Mouse (Mus musculus): ENCODE measurements around the gene Ankrd11. TPM values are rescaled to one million over a fixed set of nuclear protein-coding genes. Genes with fewer than 3 reads are reported as not detected.
A peak's percentile ranks its signal among the peaks of the same experiment; 100 is the strongest.

Gene Ankrd11
- polyA plus RNA-seq, 1 experiment from 2014 or later, result 63.3 TPM

- peak overlapping the region; percentile 88 to 94 for H3K27ac ChIP-seq (replicated peaks in 1 of 2; ENCODE audit: control insufficient read depth in 1 of 2, insufficient read depth in 1 of 2, low read depth in 2 of 2, low read length in 2 of 2)
- no peaks in the 10 kb centered on the region for H3K9me3 ChIP-seq (ENCODE audit: control insufficient read depth, low read length)
- H3K9ac ChIP-seq (ENCODE audit: low read length), result peak overlapping the region; percentile 45
- H3K27me3 ChIP-seq (ENCODE audit: control insufficient read depth, insufficient read depth, low read length), result no peaks in the 10 kb centered on the region
- 10% methylated on average over 11 of the region's 11 CpGs for WGBS
- peaks cover 33 to 78% of the 10 kb centered on the region in 2 experiments for H3K4me1 ChIP-seq (ENCODE audit: control insufficient read depth in 2 of 2, insufficient read depth in 2 of 2, low read length in 2 of 2)
- peaks cover 24% of the 10 kb centered on the region for H3K36me3 ChIP-seq (ENCODE audit: control insufficient read depth, insufficient read depth, low read length)
- peak; percentile 82 for ATAC-seq (ENCODE audit: insufficient number of reproducible peaks, insufficient read depth, low FRiP score, low read depth)
- H3K4me2 ChIP-seq (ENCODE audit: low read length), result peak overlapping the region; percentile 56
- H3K4me3 ChIP-seq (ENCODE audit: control insufficient read depth in 1 of 2, insufficient read depth in 1 of 2, low read depth in 1 of 2, low read length in 2 of 2), result no peak overlapping the region
Measured at GRCm38 (mm10) chr8:122917531-122918392, 124.3 kb downstream of the Ankrd11 start.

GRCm38 (mm10) chr8:122916766-122917165, 125.3 kb downstream of the Ankrd11 start:
- no peak for ATAC-seq (ENCODE audit: insufficient number of reproducible peaks, insufficient read depth, low FRiP score, low read depth)
- Histone ChIP-seq H3K4me2 (ENCODE audit: low read length) (peak overlapping the region; percentile 56; the same call in 1 of the 2 replicates), H3K27me3 (ENCODE audit: control insufficient read depth, insufficient read depth, low read length) (no peaks in the 10 kb centered on the region), H3K9me3 (ENCODE audit: control insufficient read depth, low read length) (no peaks in the 10 kb centered on the region), H3K36me3 (ENCODE audit: control insufficient read depth, insufficient read depth, low read length) (peaks cover 26% of the 10 kb centered on the region), H3K27ac (replicated peaks in 1 of 2; ENCODE audit: control insufficient read depth in 1 of 2, insufficient read depth in 1 of 2, low read depth in 2 of 2, low read length in 2 of 2) (peak overlapping the region; percentile 88 to 94), H3K4me1 (ENCODE audit: control insufficient read depth in 2 of 2, insufficient read depth in 2 of 2, low read length in 2 of 2) (peaks cover 31 to 69% of the 10 kb centered on the region in 2 experiments), H3K4me3 (ENCODE audit: control insufficient read depth in 1 of 2, insufficient read depth in 1 of 2, low read depth in 1 of 2, low read length in 2 of 2) (no peak overlapping the region), H3K9ac (ENCODE audit: low read length) (no peak overlapping the region; the same call in 1 of the 2 replicates)
- 33% methylated on average over 3 of the region's 3 CpGs for WGBS

GRCm38 (mm10) chr8:122912871-122913270, 129.2 kb downstream of the Ankrd11 start:
- ATAC-seq (ENCODE audit: insufficient number of reproducible peaks, insufficient read depth, low FRiP score, low read depth), result no peak
- Histone ChIP-seq H3K36me3 (ENCODE audit: control insufficient read depth, insufficient read depth, low read length) (peaks cover 34% of the 10 kb centered on the region), H3K27me3 (ENCODE audit: control insufficient read depth, insufficient read depth, low read length) (no peaks in the 10 kb centered on the region), H3K4me1 (ENCODE audit: control insufficient read depth in 2 of 2, insufficient read depth in 2 of 2, low read length in 2 of 2) (peaks cover 16 to 32% of the 10 kb centered on the region in 2 experiments), H3K4me2 (ENCODE audit: low read length) (no peak overlapping the region), H3K4me3 (ENCODE audit: control insufficient read depth in 1 of 2, insufficient read depth in 1 of 2, low read depth in 1 of 2, low read length in 2 of 2) (no peak overlapping the region), H3K9ac (ENCODE audit: low read length) (no peak overlapping the region), H3K27ac (replicated peaks in 1 of 2; ENCODE audit: control insufficient read depth in 1 of 2, insufficient read depth in 1 of 2, low read depth in 2 of 2, low read length in 2 of 2) (no peak overlapping the region), H3K9me3 (ENCODE audit: control insufficient read depth, low read length) (no peaks in the 10 kb centered on the region)
- WGBS, result 84% methylated on average over 4 of the region's 4 CpGs

GRCm38 (mm10) chr8:122912150-122912549, 129.9 kb downstream of the Ankrd11 start:
- no peaks in the 10 kb centered on the region for H3K9me3 ChIP-seq (ENCODE audit: control insufficient read depth, low read length)
- H3K27me3 ChIP-seq (ENCODE audit: control insufficient read depth, insufficient read depth, low read length), result no peaks in the 10 kb centered on the region
- H3K36me3 ChIP-seq (ENCODE audit: control insufficient read depth, insufficient read depth, low read length), result peaks cover 41% of the 10 kb centered on the region
- no peak overlapping the region for H3K4me2 ChIP-seq (ENCODE audit: low read length)
- no peak overlapping the region for H3K27ac ChIP-seq (replicated peaks in 1 of 2; ENCODE audit: control insufficient read depth in 1 of 2, insufficient read depth in 1 of 2, low read depth in 2 of 2, low read length in 2 of 2)
- peaks cover 11 to 24% of the 10 kb centered on the region in 2 experiments for H3K4me1 ChIP-seq (ENCODE audit: control insufficient read depth in 2 of 2, insufficient read depth in 2 of 2, low read length in 2 of 2)
- H3K9ac ChIP-seq (ENCODE audit: low read length), result no peak overlapping the region
- no peak for ATAC-seq (ENCODE audit: insufficient number of reproducible peaks, insufficient read depth, low FRiP score, low read depth)
- WGBS, result 80% methylated on average over 3 of the region's 3 CpGs
- H3K4me3 ChIP-seq (ENCODE audit: control insufficient read depth in 1 of 2, insufficient read depth in 1 of 2, low read depth in 1 of 2, low read length in 2 of 2), result no peak overlapping the region

DNA sequence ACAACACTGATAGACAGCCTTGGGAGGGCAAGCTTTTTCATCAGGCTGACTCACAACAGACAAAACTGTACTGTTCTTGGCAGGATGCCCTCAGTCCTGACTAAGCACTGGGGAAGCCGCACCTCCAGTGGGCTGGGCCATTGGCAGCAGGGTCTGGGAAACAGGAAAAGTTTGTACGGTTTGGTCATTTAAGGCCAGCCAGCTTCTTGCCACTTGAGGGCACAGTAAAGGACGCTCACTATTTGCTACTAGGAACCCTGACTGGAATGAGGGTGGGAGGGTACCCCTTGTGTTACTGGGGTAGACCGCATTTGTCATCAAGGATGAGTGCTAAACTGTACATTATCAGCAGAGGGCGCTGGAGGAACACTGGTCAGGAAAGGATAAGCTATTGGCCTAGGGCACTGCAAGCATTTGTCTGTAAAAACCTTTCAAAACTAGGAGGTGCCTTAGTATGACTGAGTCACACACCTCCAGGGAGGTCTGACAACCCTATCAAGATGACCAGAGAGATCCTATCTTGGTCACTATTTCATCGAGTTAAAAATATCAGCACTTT, 135.5 kb downstream of the Ankrd11 start:
- 0 out of 4 replicates have a peak overlapping the region, but pooled peaks of 1 of the 2 experiments have one; percentile 15 for H3K4me3 ChIP-seq (ENCODE audit: control insufficient read depth in 1 of 2, insufficient read depth in 1 of 2, low read depth in 1 of 2, low read length in 2 of 2)
- H3K4me1 ChIP-seq (ENCODE audit: control insufficient read depth in 2 of 2, insufficient read depth in 2 of 2, low read length in 2 of 2), result peaks cover 4 to 23% of the 10 kb centered on the region in 2 experiments
- 15% methylated on average over 6 of the region's 6 CpGs for WGBS
- no peak overlapping the region for H3K9ac ChIP-seq (ENCODE audit: low read length)
- peaks cover 18% of the 10 kb centered on the region for H3K36me3 ChIP-seq (ENCODE audit: control insufficient read depth, insufficient read depth, low read length)
- H3K9me3 ChIP-seq (ENCODE audit: control insufficient read depth, low read length), result no peaks in the 10 kb centered on the region
- H3K27me3 ChIP-seq (ENCODE audit: control insufficient read depth, insufficient read depth, low read length), result no peaks in the 10 kb centered on the region
- peak; percentile 84 for ATAC-seq (ENCODE audit: insufficient number of reproducible peaks, insufficient read depth, low FRiP score, low read depth)
- H3K27ac ChIP-seq (replicated peaks in 1 of 2; ENCODE audit: control insufficient read depth in 1 of 2, insufficient read depth in 1 of 2, low read depth in 2 of 2, low read length in 2 of 2), result peak overlapping the region in 1 of 2 experiments; percentile 48; a peak in 1 of 4 replicates
- H3K4me2 ChIP-seq (ENCODE audit: low read length), result peak overlapping the region; percentile 50

DNA sequence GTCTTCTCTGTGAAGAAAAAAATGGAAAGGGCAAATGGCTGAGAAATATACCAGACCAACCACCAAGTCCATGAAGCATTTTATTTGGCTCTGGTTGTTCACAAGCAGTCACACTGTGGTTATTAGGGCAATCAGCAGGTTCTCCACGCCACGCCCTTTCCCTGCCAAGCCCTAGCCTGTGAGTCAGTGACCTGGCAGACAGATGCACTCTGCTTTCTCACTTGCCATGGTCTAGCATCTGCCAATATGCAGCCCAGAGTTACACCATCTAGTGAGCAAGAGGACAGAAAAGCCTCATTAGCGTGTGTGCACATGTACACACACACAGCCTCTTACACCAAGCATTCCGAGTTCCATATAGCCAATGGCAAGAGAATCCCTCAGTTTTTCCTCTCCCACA, 136.7 kb downstream of the Ankrd11 start:
- ATAC-seq (ENCODE audit: insufficient number of reproducible peaks, insufficient read depth, low FRiP score, low read depth), result no peak
- WGBS, result 92% methylated on average over 4 of the region's 4 CpGs

DNA sequence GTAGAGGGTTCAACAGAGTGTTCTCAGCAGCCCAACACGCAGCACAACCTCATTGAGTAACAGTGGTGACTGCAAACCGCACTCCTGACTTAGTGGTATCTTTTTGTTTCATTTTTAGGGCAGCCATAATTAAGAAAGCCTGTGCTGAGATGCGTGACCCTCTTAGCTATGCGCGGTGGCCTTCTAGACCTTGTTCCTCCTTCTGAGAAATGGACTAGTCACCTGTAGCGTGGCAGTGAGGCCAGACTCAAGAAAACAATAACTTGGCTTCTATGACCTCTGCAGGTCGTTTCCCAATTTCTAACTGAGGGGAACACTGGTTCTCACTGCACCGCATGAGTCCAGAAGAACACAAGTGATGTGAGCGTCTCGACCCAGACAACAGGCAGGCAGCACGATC, 137.6 kb downstream of the Ankrd11 start:
- Histone ChIP-seq H3K36me3 (ENCODE audit: control insufficient read depth, insufficient read depth, low read length) (peaks cover 28% of the 10 kb centered on the region), H3K9me3 (ENCODE audit: control insufficient read depth, low read length) (no peaks in the 10 kb centered on the region), H3K4me2 (ENCODE audit: low read length) (no peak overlapping the region), H3K4me1 (ENCODE audit: control insufficient read depth in 2 of 2, insufficient read depth in 2 of 2, low read length in 2 of 2) (peaks cover 6 to 27% of the 10 kb centered on the region in 2 experiments), H3K27me3 (ENCODE audit: control insufficient read depth, insufficient read depth, low read length) (no peaks in the 10 kb centered on the region), H3K9ac (ENCODE audit: low read length) (no peak overlapping the region), H3K27ac (replicated peaks in 1 of 2; ENCODE audit: control insufficient read depth in 1 of 2, insufficient read depth in 1 of 2, low read depth in 2 of 2, low read length in 2 of 2) (no peak overlapping the region), H3K4me3 (ENCODE audit: control insufficient read depth in 1 of 2, insufficient read depth in 1 of 2, low read depth in 1 of 2, low read length in 2 of 2) (no peak overlapping the region)
- no peak for ATAC-seq (ENCODE audit: insufficient number of reproducible peaks, insufficient read depth, low FRiP score, low read depth)
- 93% methylated on average over 11 of the region's 11 CpGs for WGBS

More for the DNA sequence above, 136.7 kb downstream of the Ankrd11 start:
- Histone ChIP-seq H3K36me3 (ENCODE audit: control insufficient read depth, insufficient read depth, low read length) (peaks cover 20% of the 10 kb centered on the region), H3K27me3 (ENCODE audit: control insufficient read depth, insufficient read depth, low read length) (no peaks in the 10 kb centered on the region), H3K9ac (ENCODE audit: low read length) (no peak overlapping the region), H3K4me2 (ENCODE audit: low read length) (no peak overlapping the region), H3K9me3 (ENCODE audit: control insufficient read depth, low read length) (no peaks in the 10 kb centered on the region), H3K4me3 (ENCODE audit: control insufficient read depth in 1 of 2, insufficient read depth in 1 of 2, low read depth in 1 of 2, low read length in 2 of 2) (no peak overlapping the region), H3K4me1 (ENCODE audit: control insufficient read depth in 2 of 2, insufficient read depth in 2 of 2, low read length in 2 of 2) (peaks cover 4 to 23% of the 10 kb centered on the region in 2 experiments), H3K27ac (replicated peaks in 1 of 2; ENCODE audit: control insufficient read depth in 1 of 2, insufficient read depth in 1 of 2, low read depth in 2 of 2, low read length in 2 of 2) (no peak overlapping the region)

Data from heart, embryonic 14.5 days (tissue).